Mouse (Mus musculus): Measurements from ENCODE around the gene Hoxa3. TPM values are rescaled to one million over a fixed set of nuclear protein-coding genes. Genes with fewer than 3 reads are reported as not detected.

The Hoxa3 gene
- polyA plus RNA-seq, 1 experiment, result 12.8 TPM

GRCm38 (mm10) chr6:52157466-52158275 lies 55.5 kb downstream of the Hoxa3 start:
- DNase-seq, result peak; percentile 5
- TF ChIP-seq CTCF (IDR thresholded peaks at IDR 0.05; ENCODE audit: insufficient read depth, low read length) (no peak), POLR2A (IDR thresholded peaks at IDR 0.05; ENCODE audit: borderline replicate concordance, extremely low read depth, low read depth, low read length) (no peak)
- Histone ChIP-seq H3K4me3 (replicated peaks; ENCODE audit: extremely low read depth, low read depth, low read length) (peak overlapping the region; percentile 91), H3K4me1 (ENCODE audit: control insufficient read depth, insufficient read depth, low read length) (peaks cover 3% of the 10 kb centered on the region; the same call in 1 of the 2 replicates)
- 10% methylated on average over 32 of the region's 32 CpGs for WGBS

GRCm38 (mm10) chr6:52156551-52157200 lies 56.5 kb downstream of the Hoxa3 start:
- WGBS, result 46% methylated on average over 20 of the region's 20 CpGs
- Histone ChIP-seq H3K4me1 (ENCODE audit: control insufficient read depth, insufficient read depth, low read length) (peaks cover 3% of the 10 kb centered on the region; the same call in 1 of the 2 replicates), H3K4me3 (replicated peaks; ENCODE audit: extremely low read depth, low read depth, low read length) (no peak overlapping the region)
- no peak for TF ChIP-seq POLR2A (IDR thresholded peaks at IDR 0.05; ENCODE audit: borderline replicate concordance, extremely low read depth, low read depth, low read length)
- TF ChIP-seq CTCF (IDR thresholded peaks at IDR 0.05; ENCODE audit: insufficient read depth, low read length), result no peak
- DNase-seq, result no peak

GRCm38 (mm10) chr6:52155471-52155870 lies 57.7 kb downstream of the Hoxa3 start:
- TF ChIP-seq CTCF (IDR thresholded peaks at IDR 0.05; ENCODE audit: insufficient read depth, low read length) (no peak), POLR2A (IDR thresholded peaks at IDR 0.05; ENCODE audit: borderline replicate concordance, extremely low read depth, low read depth, low read length) (no peak)
- 85% methylated on average over 3 of the region's 3 CpGs for WGBS
- H3K4me3 ChIP-seq (replicated peaks; ENCODE audit: extremely low read depth, low read depth, low read length), result no peak overlapping the region
- peaks cover 3% of the 10 kb centered on the region; the same call in 1 of the 2 replicates for H3K4me1 ChIP-seq (ENCODE audit: control insufficient read depth, insufficient read depth, low read length)
- DNase-seq, result no peak

GRCm38 (mm10) chr6:52154044-52154443 lies 59.1 kb downstream of the Hoxa3 start:
- DNase-seq, result no peak
- TF ChIP-seq POLR2A (IDR thresholded peaks at IDR 0.05; ENCODE audit: borderline replicate concordance, extremely low read depth, low read depth, low read length) (no peak), CTCF (IDR thresholded peaks at IDR 0.05; ENCODE audit: insufficient read depth, low read length) (no peak)
- 77% methylated on average over 5 of the region's 5 CpGs for WGBS
- no peaks in the 10 kb centered on the region for H3K4me1 ChIP-seq (ENCODE audit: control insufficient read depth, insufficient read depth, low read length)
- H3K4me3 ChIP-seq (replicated peaks; ENCODE audit: extremely low read depth, low read depth, low read length), result no peak overlapping the region

GRCm38 (mm10) chr6:52153270-52153669 lies 59.9 kb downstream of the Hoxa3 start:
- no peak for DNase-seq
- no peaks in the 10 kb centered on the region for H3K4me1 ChIP-seq (ENCODE audit: control insufficient read depth, insufficient read depth, low read length)
- no peak overlapping the region for H3K4me3 ChIP-seq (replicated peaks; ENCODE audit: extremely low read depth, low read depth, low read length)
- TF ChIP-seq POLR2A (IDR thresholded peaks at IDR 0.05; ENCODE audit: borderline replicate concordance, extremely low read depth, low read depth, low read length) (no peak), CTCF (IDR thresholded peaks at IDR 0.05; ENCODE audit: insufficient read depth, low read length) (no peak)
- WGBS, result 52% methylated on average over 6 of the region's 6 CpGs

- H3K4me3 ChIP-seq (replicated peaks; ENCODE audit: extremely low read depth, low read depth, low read length), result no peak overlapping the region
- H3K4me1 ChIP-seq (ENCODE audit: control insufficient read depth, insufficient read depth, low read length), result no peaks in the 10 kb centered on the region
- DNase-seq, result no peak
- WGBS, result 56% methylated on average over 16 of the region's 16 CpGs
- TF ChIP-seq POLR2A (IDR thresholded peaks at IDR 0.05; ENCODE audit: borderline replicate concordance, extremely low read depth, low read depth, low read length) (no peak), CTCF (IDR thresholded peaks at IDR 0.05; ENCODE audit: insufficient read depth, low read length) (no peak)
These were observed 60.6 kb downstream of the Hoxa3 start for GRCm38 (mm10) chr6:52152226-52153193.

GRCm38 (mm10) chr6:52151571-52151970 lies 61.6 kb downstream of the Hoxa3 start:
- Histone ChIP-seq H3K4me1 (ENCODE audit: control insufficient read depth, insufficient read depth, low read length) (no peaks in the 10 kb centered on the region), H3K4me3 (replicated peaks; ENCODE audit: extremely low read depth, low read depth, low read length) (no peak overlapping the region)
- TF ChIP-seq CTCF (IDR thresholded peaks at IDR 0.05; ENCODE audit: insufficient read depth, low read length) (no peak), POLR2A (IDR thresholded peaks at IDR 0.05; ENCODE audit: borderline replicate concordance, extremely low read depth, low read depth, low read length) (no peak)
- 65% methylated on average over 4 of the region's 4 CpGs for WGBS
- DNase-seq, result no peak

GRCm38 (mm10) chr6:52150401-52150966 lies 62.7 kb downstream of the Hoxa3 start:
- TF ChIP-seq CTCF (IDR thresholded peaks at IDR 0.05; ENCODE audit: insufficient read depth, low read length), result no peak
- no peak for TF ChIP-seq POLR2A (IDR thresholded peaks at IDR 0.05; ENCODE audit: borderline replicate concordance, extremely low read depth, low read depth, low read length)
- H3K4me3 ChIP-seq (replicated peaks; ENCODE audit: extremely low read depth, low read depth, low read length), result no peak overlapping the region
- no peaks in the 10 kb centered on the region for H3K4me1 ChIP-seq (ENCODE audit: control insufficient read depth, insufficient read depth, low read length)
- WGBS, result 30% methylated on average over 16 of the region's 16 CpGs
- DNase-seq, result no peak

GRCm38 (mm10) chr6:52139115-52139514 lies 74.0 kb downstream of the Hoxa3 start:
- H3K4me1 ChIP-seq (ENCODE audit: control insufficient read depth, insufficient read depth, low read length), result no peaks in the 10 kb centered on the region
- WGBS, result 87% methylated on average over 5 of the region's 5 CpGs
- no peak overlapping the region for H3K4me3 ChIP-seq (replicated peaks; ENCODE audit: extremely low read depth, low read depth, low read length)
- DNase-seq, result no peak
- TF ChIP-seq POLR2A (IDR thresholded peaks at IDR 0.05; ENCODE audit: borderline replicate concordance, extremely low read depth, low read depth, low read length) (no peak), CTCF (IDR thresholded peaks at IDR 0.05; ENCODE audit: insufficient read depth, low read length) (no peak)

Data from lung, adult 2 months (tissue).